Mouse (Mus musculus) regulatory T cell (primary cell): Measurements from ENCODE around the gene Lman1l.

Source experiments
- in situ Hi-C: fragments of 300-600 bp; cut with MboI, MseI; formaldehyde crosslinking; loops from one replicate; pipeline ENCODE4 v1.15.1; 2025; ENCODE audit warnings: high pct_unique_total_duplicates

The Lman1l gene

DNA sequence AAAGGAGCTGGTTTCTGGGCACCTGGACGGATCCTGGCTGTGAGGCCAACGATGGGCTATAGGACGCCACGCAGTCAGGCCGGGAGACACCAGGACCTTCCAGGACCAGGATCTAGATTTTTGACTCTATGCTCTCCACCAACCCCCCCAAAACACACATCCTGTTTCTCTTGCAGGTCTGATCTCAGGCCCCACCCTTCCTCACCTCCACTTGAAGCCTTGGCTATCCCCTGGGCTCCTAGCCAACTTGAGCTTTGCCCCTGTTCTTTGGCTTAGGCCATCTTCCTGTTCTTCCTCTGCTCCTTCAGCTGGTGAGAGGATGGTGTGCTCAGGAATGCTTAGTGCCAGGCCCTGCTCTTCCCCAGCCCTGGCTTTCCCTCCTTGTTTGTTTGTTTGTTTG is at the start of gene Lman1l:
Gene Lman1l (minus strand): TSS at position 101 of the 400 bp plus-strand sequence.
- in situ Hi-C loops, result no loop called here

DNA sequence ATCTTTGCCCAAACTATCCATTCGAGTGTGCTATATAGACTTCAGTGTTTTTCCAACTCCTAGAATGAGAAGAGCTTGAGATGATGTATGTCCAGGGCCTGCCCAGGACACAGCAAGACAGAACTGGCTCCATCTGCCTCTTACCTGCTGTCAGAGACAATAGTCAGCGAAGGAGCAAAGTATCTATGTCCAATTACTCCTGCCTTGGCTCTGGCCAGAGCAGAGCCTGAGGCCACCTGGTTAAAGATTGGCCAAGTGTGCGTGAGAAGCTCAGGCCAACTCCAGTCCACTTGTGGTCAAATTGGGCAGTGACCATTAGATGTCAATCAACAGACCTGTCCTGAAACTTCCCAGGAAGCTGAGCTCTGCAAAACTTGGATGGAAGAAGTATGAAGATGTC is 49.0 kb upstream of the Lman1l start:
- in situ Hi-C loops, result no loop called here

- in situ Hi-C loops, result no loop called here
Observed at GRCm38 (mm10) chr9:57668277-57668676, 47.7 kb upstream of the Lman1l start.

- in situ Hi-C loops, result no loop called here
Observed at GRCm38 (mm10) chr9:57667817-57668216, 47.2 kb upstream of the Lman1l start.

DNA sequence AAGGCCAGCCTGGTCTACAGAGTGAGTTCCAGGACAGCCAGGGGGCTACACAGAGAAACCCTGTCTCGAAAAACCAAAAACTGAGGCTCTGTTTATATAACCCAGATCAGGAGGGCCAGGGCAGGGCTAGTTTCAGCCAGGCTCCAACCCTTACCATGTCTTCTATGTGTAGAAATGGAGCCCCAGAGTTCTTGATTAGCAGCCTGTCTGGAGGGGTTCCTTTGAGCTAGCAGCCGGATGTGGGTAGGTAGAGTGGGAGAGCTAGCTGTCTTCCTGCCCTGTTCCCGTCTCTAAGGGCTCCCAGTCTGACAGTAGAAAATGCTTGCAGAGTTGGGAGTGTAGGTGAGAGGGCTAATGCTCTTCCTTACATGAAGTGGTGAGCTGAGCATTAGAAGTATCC is 46.6 kb upstream of the Lman1l start:
- in situ Hi-C loops, result no loop called here

GRCm38 (mm10) chr9:57666536-57666935 is 46.0 kb upstream of the Lman1l start:
- in situ Hi-C loops, result no loop called here

GRCm38 (mm10) chr9:57664616-57665015 is 44.0 kb upstream of the Lman1l start:
- in situ Hi-C loops, result loop anchor here (5.0 kb wide), 2 partner anchors 43 to 83 kb away; partner anchors contain the start of gene Edc3

DNA sequence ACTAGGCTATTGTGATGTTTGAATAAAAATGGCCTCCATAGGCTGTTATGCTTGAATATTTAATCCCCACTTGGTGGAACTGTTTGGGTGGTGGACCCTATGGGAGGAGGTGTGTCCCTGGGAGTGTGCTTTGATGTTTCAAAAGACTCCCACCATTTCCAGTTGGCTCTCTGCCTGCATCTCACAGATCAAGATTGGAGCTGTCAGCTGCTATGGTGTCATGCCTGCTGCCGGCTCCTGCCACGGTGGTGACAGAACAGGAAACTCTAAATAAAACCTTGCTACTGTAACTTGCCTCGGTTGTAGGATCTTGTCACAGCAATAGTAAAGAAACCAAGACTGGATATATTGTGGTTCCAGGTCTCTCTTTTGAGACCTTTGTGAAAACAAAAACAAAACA is 41.0 kb upstream of the Lman1l start:
- in situ Hi-C loops, result loop anchor here (5.0 kb wide), 2 partner anchors 46 to 86 kb away; partner anchors contain the start of gene Edc3

GRCm38 (mm10) chr9:57660501-57660900 is 39.9 kb upstream of the Lman1l start:
- in situ Hi-C loops, result loop anchor here (5.0 kb wide), 2 partner anchors 47 to 87 kb away; partner anchors contain the start of gene Edc3

GRCm38 (mm10) chr9:57659774-57660173 is 39.2 kb upstream of the Lman1l start:
- in situ Hi-C loops, result loop anchor here (5.0 to 10.0 kb wide), 4 partner anchors 42 to 115 kb away; partner anchors contain the start of gene Edc3

GRCm38 (mm10) chr9:57658970-57659369 is 38.4 kb upstream of the Lman1l start:
- in situ Hi-C loops, result loop anchor here (5.0 to 10.0 kb wide), 2 partner anchors 42 to 114 kb away; no protein-coding TSS in a partner anchor

DNA sequence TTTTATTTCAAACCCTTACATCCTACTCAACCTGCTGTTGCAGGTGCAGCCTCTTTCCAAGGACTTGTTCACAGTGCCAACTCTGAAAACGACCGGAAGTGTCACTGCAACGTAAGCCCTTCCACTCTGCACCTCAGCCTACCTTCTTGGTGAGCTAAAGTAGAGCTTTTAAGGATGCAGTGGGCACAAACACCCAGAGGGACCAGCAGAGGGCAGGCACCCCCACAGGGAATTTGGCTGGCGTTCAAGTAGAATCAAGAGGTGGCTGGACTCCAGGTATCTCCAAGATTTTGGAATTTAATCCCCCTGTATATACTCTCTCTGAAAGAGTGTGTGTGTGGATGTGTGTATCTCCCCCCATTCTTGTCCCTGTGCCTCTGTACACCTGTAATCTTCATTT is 37.3 kb upstream of the Lman1l start:
- in situ Hi-C loops, result loop anchor here (5.0 to 10.0 kb wide), 2 partner anchors 41 to 113 kb away; no protein-coding TSS in a partner anchor

- in situ Hi-C loops, result loop anchor here (5.0 to 10.0 kb wide), 2 partner anchors 39 to 112 kb away; no protein-coding TSS in a partner anchor
Observed at GRCm38 (mm10) chr9:57656631-57657350, 36.2 kb upstream of the Lman1l start.

DNA sequence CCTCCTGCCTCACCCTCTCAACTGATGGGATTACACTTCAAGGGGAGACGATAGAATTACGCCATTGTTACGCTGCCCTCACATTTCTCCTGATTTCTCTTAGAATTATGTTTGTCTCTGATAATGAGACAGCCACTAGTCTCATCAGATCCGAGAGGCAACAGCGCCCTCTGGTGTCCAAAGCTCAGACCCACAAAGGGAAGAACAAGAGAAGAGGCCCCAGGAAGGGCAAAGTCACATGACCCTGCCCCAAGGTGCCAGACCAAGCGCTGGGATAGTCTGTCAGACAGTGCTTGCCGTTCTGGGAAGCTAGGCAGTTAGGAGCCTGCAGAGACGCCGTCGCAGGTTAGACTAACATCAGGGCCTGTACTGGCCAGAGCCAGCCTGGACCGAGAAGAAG is 35.2 kb upstream of the Lman1l start:
- in situ Hi-C loops, result loop anchor here (5.0 to 10.0 kb wide), 2 partner anchors 38 to 111 kb away; no protein-coding TSS in a partner anchor

DNA sequence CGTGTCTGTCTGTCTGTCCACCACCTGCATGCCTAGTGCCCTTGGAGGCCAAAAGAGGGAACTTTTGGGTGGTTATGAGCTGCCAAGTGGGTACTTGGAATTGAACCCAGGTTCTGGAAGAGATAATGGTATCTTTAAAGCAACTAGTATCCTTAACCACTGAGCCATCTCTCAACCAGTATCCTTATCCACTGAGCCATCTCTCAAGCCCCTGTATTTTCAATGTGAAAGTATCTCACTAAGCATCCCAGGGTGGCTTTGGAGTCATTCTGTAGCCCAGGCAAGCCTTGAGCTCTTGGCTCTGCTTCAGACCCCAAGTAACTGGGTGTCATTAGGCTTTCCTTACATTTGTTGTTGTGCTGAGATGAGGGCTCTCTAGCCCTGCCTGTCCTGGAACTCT is 34.4 kb upstream of the Lman1l start:
- in situ Hi-C loops, result loop anchor here (5.0 to 10.0 kb wide), 2 partner anchors 38 to 110 kb away; no protein-coding TSS in a partner anchor

- in situ Hi-C loops, result loop anchor here (10.0 kb wide), 1 partner anchor 108 kb away; no protein-coding TSS in a partner anchor
Observed at GRCm38 (mm10) chr9:57653283-57653682, 32.7 kb upstream of the Lman1l start, which contains the start of gene Csk. Csk (minus strand) TSS chr9:57653631.

GRCm38 (mm10) chr9:57652855-57653254 is 32.3 kb upstream of the Lman1l start:
- in situ Hi-C loops, result loop anchor here (10.0 kb wide), 1 partner anchor 108 kb away; no protein-coding TSS in a partner anchor

GRCm38 (mm10) chr9:57652351-57652750 is 31.8 kb upstream of the Lman1l start:
- in situ Hi-C loops, result loop anchor here (10.0 kb wide), 1 partner anchor 108 kb away; no protein-coding TSS in a partner anchor

GRCm38 (mm10) chr9:57650786-57651311 is 30.3 kb upstream of the Lman1l start:
- in situ Hi-C loops, result loop anchor here (10.0 kb wide), 1 partner anchor 106 kb away; no protein-coding TSS in a partner anchor

DNA sequence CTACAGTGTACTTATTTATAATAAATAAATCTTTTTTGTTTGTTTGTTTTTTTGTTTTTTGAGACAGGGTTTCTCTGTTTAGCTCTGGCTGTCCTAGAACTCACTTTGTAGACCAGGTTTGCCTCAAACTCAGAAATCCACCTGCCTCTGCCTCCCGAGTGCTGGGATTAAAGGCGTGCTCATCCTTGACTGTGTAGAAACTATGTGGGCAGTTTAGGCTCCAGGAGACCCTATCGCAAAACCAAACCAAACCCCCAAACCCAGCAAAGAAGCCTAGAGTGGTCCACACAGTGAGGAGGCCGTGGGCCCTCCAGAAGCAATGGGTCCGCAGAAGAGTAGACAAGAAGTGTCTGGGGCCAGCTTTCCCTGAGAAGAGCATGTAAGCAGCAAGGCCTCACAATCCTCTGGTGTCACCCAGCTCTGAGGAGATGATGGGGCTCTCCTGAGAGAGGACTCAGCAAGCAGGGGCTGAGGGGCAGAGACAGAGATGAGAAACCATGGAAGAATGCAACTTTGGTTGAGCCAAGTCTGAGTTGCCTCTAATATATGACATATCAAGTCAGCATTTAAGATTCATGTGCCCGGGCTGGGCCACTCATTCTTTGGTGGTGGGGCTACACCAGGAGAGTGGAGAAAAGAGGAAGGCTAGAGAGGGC is 29.7 kb upstream of the Lman1l start:
- in situ Hi-C loops, result loop anchor here (10.0 kb wide), 1 partner anchor 105 kb away; no protein-coding TSS in a partner anchor

GRCm38 (mm10) chr9:57647286-57648108 is 26.9 kb upstream of the Lman1l start:
- in situ Hi-C loops, result no loop called here
